Mouse (Mus musculus): ENCODE results near the gene 2210408I21Rik. TPM values are rescaled to one million over a fixed set of nuclear protein-coding genes. Genes with fewer than 3 reads are reported as not detected.
A peak's percentile ranks its signal among the peaks of the same experiment; 100 is the strongest.

The 2210408I21Rik gene
- total and polyA plus RNA-seq, 2 experiments from 2014 or later = 12.0 to 17.5 TPM

GRCm38 (mm10) chr13:77476420-77476819 lies 341.1 kb downstream of the 2210408I21Rik start:
- Histone ChIP-seq H3K9me3 (ENCODE audit: low read length) (no peaks in the 10 kb centered on the region), H3K4me3 (ENCODE audit: low read depth, low read length) (no peak overlapping the region), H3K27me3 (ENCODE audit: insufficient read depth, low read length) (no peaks in the 10 kb centered on the region), H3K4me1 (ENCODE audit: insufficient read depth) (no peaks in the 10 kb centered on the region), H3K27ac (ENCODE audit: low read depth, low read length) (no peak overlapping the region), H3K9ac (no peak overlapping the region), H3K36me3 (ENCODE audit: insufficient read depth) (no peaks in the 10 kb centered on the region), H3K4me2 (ENCODE audit: low read depth) (no peak overlapping the region)
- no peak for TF ChIP-seq CTCF (IDR thresholded peaks at IDR 0.05; ENCODE audit: low read depth)
- ATAC-seq (peak; percentile 36; the same call in 1 of the 2 replicates), DNase-seq (no peak)
- 49% methylated on average over 4 of the region's 4 CpGs for WGBS

DNA sequence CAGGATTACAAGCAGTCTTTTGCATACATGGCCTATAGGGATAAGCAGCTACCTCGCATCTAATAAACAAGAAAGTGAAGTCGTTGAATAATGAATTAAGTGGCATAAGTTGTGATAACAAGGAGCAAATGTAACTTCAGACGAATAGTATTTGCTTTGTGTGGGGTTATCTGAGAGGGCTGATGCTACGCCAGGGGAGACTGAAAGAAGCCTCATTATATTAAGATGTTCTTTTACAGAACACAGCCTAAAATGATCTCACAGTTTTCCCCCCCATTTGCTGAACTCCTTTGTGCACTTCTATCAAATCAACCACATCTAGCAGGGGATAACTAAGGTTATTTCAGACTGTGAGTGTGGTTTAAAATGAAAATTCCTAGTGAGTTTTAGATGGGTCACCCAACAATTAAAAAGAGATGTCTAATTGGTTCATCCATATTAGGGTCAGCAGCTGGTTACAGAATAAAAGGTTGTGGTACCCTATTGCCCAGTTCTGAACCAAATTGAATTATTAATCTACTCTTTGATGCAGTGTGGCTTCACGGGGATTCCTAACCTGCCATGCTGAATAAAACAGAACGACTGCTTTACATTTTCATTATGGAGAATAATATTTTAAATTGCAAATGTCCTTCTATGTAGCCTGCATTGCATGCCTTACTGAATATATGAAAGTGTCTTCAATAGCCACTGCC lies 343.2 kb downstream of the 2210408I21Rik start:
- H3K9ac ChIP-seq = no peak overlapping the region
- H3K27ac ChIP-seq (ENCODE audit: low read depth, low read length) = no peak overlapping the region
- H3K36me3 ChIP-seq (ENCODE audit: insufficient read depth) = no peaks in the 10 kb centered on the region
- no peak overlapping the region for H3K4me2 ChIP-seq (ENCODE audit: low read depth)
- no peaks in the 10 kb centered on the region for H3K27me3 ChIP-seq (ENCODE audit: insufficient read depth, low read length)
- no peak for ATAC-seq
- H3K9me3 ChIP-seq (ENCODE audit: low read length) = no peaks in the 10 kb centered on the region
- no peak for TF ChIP-seq CTCF (IDR thresholded peaks at IDR 0.05; ENCODE audit: low read depth)
- H3K4me3 ChIP-seq (ENCODE audit: low read depth, low read length) = no peak overlapping the region
- DNase-seq = no peak
- WGBS = 22% methylated on average over 6 of the region's 6 CpGs
- H3K4me1 ChIP-seq (ENCODE audit: insufficient read depth) = no peaks in the 10 kb centered on the region

DNA sequence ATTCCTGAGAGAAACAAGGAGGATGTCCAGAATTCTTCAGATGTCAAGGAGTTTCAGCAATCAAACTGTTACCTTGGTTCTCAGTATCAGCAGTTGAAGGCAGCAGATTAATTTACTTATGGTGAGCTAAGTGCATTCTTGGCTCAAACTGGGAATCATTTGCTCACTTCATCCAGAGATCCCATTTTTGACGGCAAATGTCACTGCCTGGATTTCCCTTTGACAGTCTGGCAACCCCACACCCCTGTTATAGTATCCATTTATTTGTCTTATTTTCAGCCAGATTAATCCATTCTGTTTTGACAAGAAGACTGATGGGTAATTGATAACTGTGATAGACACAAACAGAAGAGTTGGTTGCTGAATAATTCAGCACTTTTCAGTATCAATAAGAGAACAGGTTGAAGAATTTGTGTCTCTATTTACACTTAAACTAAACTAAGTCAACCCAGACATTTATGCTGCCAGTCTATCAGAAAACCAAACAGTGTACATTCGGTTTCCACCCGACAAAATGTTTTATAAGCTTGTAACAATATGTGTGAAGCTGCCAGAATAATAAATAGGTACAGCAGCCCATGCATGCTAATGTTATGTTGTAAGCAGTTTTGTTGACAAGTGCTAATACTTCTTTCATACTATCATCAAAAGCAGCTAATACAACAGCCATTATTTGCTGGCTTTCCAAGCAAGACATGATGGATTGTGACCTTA lies 354.8 kb downstream of the 2210408I21Rik start:
- Histone ChIP-seq H3K9ac (no peak overlapping the region), H3K4me3 (ENCODE audit: low read depth, low read length) (no peak overlapping the region), H3K36me3 (ENCODE audit: insufficient read depth) (no peaks in the 10 kb centered on the region), H3K9me3 (ENCODE audit: low read length) (no peaks in the 10 kb centered on the region), H3K4me2 (ENCODE audit: low read depth) (no peak overlapping the region), H3K27ac (ENCODE audit: low read depth, low read length) (no peak overlapping the region), H3K4me1 (ENCODE audit: insufficient read depth) (0 out of 2 replicates have a peak, but pooled peaks cover 6% of the 10 kb centered on the region), H3K27me3 (ENCODE audit: insufficient read depth, low read length) (no peaks in the 10 kb centered on the region)
- WGBS = 18% methylated on average over 3 of the region's 3 CpGs
- DNase-seq = peak; percentile 25
- peak; percentile 65; the same call in 1 of the 2 replicates for ATAC-seq
- TF ChIP-seq CTCF (IDR thresholded peaks at IDR 0.05; ENCODE audit: low read depth) = no peak

DNA sequence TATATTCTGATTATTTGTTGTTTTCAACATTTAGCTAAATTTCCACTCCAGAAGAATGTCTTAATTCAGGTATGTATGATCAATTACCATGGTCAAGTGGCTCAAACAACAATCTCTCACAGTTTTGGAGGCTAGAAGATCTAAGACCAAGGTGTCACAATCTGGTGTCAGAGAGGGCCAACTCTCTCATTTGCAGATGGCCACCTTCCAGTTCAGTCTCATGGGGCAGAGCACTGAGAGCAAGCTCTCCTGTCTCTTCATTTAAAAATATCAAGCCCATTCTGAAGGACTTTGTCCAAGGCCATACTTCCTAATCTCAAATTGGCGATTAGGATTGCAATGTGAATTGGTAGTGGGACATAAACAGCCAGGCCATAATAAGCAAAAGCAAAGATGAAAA lies 378.7 kb downstream of the 2210408I21Rik start:
- H3K9ac ChIP-seq = no peak overlapping the region
- H3K27ac ChIP-seq (ENCODE audit: low read depth, low read length) = no peak overlapping the region
- no peaks in the 10 kb centered on the region for H3K4me1 ChIP-seq (ENCODE audit: insufficient read depth)
- TF ChIP-seq CTCF (IDR thresholded peaks at IDR 0.05; ENCODE audit: low read depth) = no peak
- ATAC-seq (no peak), DNase-seq (no peak)
- no peaks in the 10 kb centered on the region for H3K27me3 ChIP-seq (ENCODE audit: insufficient read depth, low read length)
- no peaks in the 10 kb centered on the region for H3K36me3 ChIP-seq (ENCODE audit: insufficient read depth)
- H3K4me2 ChIP-seq (ENCODE audit: low read depth) = no peak overlapping the region
- no peaks in the 10 kb centered on the region for H3K9me3 ChIP-seq (ENCODE audit: low read length)
- no peak overlapping the region for H3K4me3 ChIP-seq (ENCODE audit: low read depth, low read length)
- WGBS = 90% methylated on average over 1 of the region's 1 CpGs

- Histone ChIP-seq H3K27ac (ENCODE audit: low read depth, low read length) (peak overlapping the region; percentile 54), H3K4me2 (ENCODE audit: low read depth) (no peak overlapping the region), H3K4me1 (ENCODE audit: insufficient read depth) (no peaks in the 10 kb centered on the region), H3K9me3 (ENCODE audit: low read length) (no peaks in the 10 kb centered on the region), H3K4me3 (ENCODE audit: low read depth, low read length) (no peak overlapping the region), H3K36me3 (ENCODE audit: insufficient read depth) (no peaks in the 10 kb centered on the region), H3K27me3 (ENCODE audit: insufficient read depth, low read length) (no peaks in the 10 kb centered on the region), H3K9ac (no peak overlapping the region)
- ATAC-seq (peak; percentile 38; the same call in 1 of the 2 replicates), DNase-seq (peak; percentile 28)
- no peak for TF ChIP-seq CTCF (IDR thresholded peaks at IDR 0.05; ENCODE audit: low read depth)
- WGBS = 34% methylated on average over 8 of the region's 8 CpGs
Observed at GRCm38 (mm10) chr13:77528960-77529699, 393.8 kb downstream of the 2210408I21Rik start.

- no peaks in the 10 kb centered on the region for H3K4me1 ChIP-seq (ENCODE audit: insufficient read depth)
- no peaks in the 10 kb centered on the region for H3K27me3 ChIP-seq (ENCODE audit: insufficient read depth, low read length)
- no peak overlapping the region for H3K4me3 ChIP-seq (ENCODE audit: low read depth, low read length)
- TF ChIP-seq CTCF (IDR thresholded peaks at IDR 0.05; ENCODE audit: low read depth) = no peak
- H3K9me3 ChIP-seq (ENCODE audit: low read length) = no peaks in the 10 kb centered on the region
- no peaks in the 10 kb centered on the region for H3K36me3 ChIP-seq (ENCODE audit: insufficient read depth)
- H3K4me2 ChIP-seq (ENCODE audit: low read depth) = no peak overlapping the region
- DNase-seq (peak; percentile 30), ATAC-seq (peak; percentile 74)
- peak overlapping the region; percentile 41; the same call in 1 of the 2 replicates for H3K27ac ChIP-seq (ENCODE audit: low read depth, low read length)
- no peak overlapping the region for H3K9ac ChIP-seq
Observed at GRCm38 (mm10) chr13:77529760-77530159, 394.4 kb downstream of the 2210408I21Rik start.

Data from forebrain, postnatal 0 days (tissue).